Mouse (Mus musculus) right cerebral cortex, postnatal 25 days (tissue): ENCODE measurements around the gene Ccdc12.
"Not testable (repeated sequence)": the region's sequence is repeated elsewhere in the genome, so short reads cannot be mapped to it uniquely, and the experiment has no call there.

Source experiments
- DNase-seq: peaks from one replicate; pipeline ENCODE4 v3.0.0; 2022

The Ccdc12 gene

GRCm38 (mm10) chr9:110678886-110679285, 22.6 kb downstream of the Ccdc12 start:
- DNase-seq: no peak

- DNase-seq: no peak
Observed at GRCm38 (mm10) chr9:110680736-110681507, 24.6 kb downstream of the Ccdc12 start.

GRCm38 (mm10) chr9:110681817-110682216, 25.5 kb downstream of the Ccdc12 start:
- peak; percentile 31 for DNase-seq

GRCm38 (mm10) chr9:110682255-110682654, 26.0 kb downstream of the Ccdc12 start:
- DNase-seq: no peak

GRCm38 (mm10) chr9:110682697-110683096, 26.4 kb downstream of the Ccdc12 start:
- DNase-seq: not testable (repeated sequence)

- no peak for DNase-seq
Observed at GRCm38 (mm10) chr9:110683574-110684099, 27.3 kb downstream of the Ccdc12 start.

GRCm38 (mm10) chr9:110684100-110684831, 28.0 kb downstream of the Ccdc12 start:
- peak; percentile 54 for DNase-seq

GRCm38 (mm10) chr9:110685187-110685586, 28.9 kb downstream of the Ccdc12 start:
- no peak for DNase-seq

- no peak for DNase-seq
Observed at GRCm38 (mm10) chr9:110685591-110685990, 29.3 kb downstream of the Ccdc12 start.

GRCm38 (mm10) chr9:110686472-110686871, 30.2 kb downstream of the Ccdc12 start:
- DNase-seq: no peak

- no peak for DNase-seq
Observed at GRCm38 (mm10) chr9:110687061-110687460, 30.8 kb downstream of the Ccdc12 start.

- DNase-seq: no peak
Observed at GRCm38 (mm10) chr9:110687846-110688245, 31.5 kb downstream of the Ccdc12 start.

- DNase-seq: no peak
Observed at GRCm38 (mm10) chr9:110689261-110689779, 33.0 kb downstream of the Ccdc12 start.

- DNase-seq: no peak
Observed at GRCm38 (mm10) chr9:110695165-110695755, 39.0 kb downstream of the Ccdc12 start.

- no peak for DNase-seq
Observed at GRCm38 (mm10) chr9:110696427-110696826, 40.1 kb downstream of the Ccdc12 start.

- DNase-seq: no peak
Observed at GRCm38 (mm10) chr9:110697465-110697864, 41.2 kb downstream of the Ccdc12 start.

- no peak for DNase-seq
Observed at GRCm38 (mm10) chr9:110699574-110699973, 43.3 kb downstream of the Ccdc12 start.

GRCm38 (mm10) chr9:110701114-110702032, 45.1 kb downstream of the Ccdc12 start:
- DNase-seq: no peak

- no peak for DNase-seq
Observed at GRCm38 (mm10) chr9:110702848-110703247, 46.5 kb downstream of the Ccdc12 start.

GRCm38 (mm10) chr9:110703951-110704350, 47.6 kb downstream of the Ccdc12 start:
- no peak for DNase-seq

GRCm38 (mm10) chr9:110706784-110707183, 50.5 kb downstream of the Ccdc12 start:
- no peak for DNase-seq

- DNase-seq: peak; percentile 81
Observed at GRCm38 (mm10) chr9:110709640-110710258, 53.4 kb downstream of the Ccdc12 start.
